Mouse (Mus musculus) testis, adult 2 months (tissue): ENCODE data around the gene Trpv3. TPM values are rescaled to one million over a fixed set of nuclear protein-coding genes. Genes with fewer than 3 reads are reported as not detected.
"Not testable (repeated sequence)": the region's sequence is repeated elsewhere in the genome, so short reads cannot be mapped to it uniquely, and the experiment has no call there.

Experiments
- H3K27ac ChIP-seq: fragments of 200-500 bp; 2 replicates; pipeline ENCODE4 v1.5.1; 2012; ENCODE audit warnings: low read depth, low read length; ENCODE audit not compliant: control insufficient read depth, insufficient read depth
- H3K27me3 ChIP-seq: fragments of 200-500 bp; 2 replicates; pipeline ENCODE4 v1.6.1; 2012; ENCODE audit warnings: mild to moderate bottlenecking, low read length, moderate library complexity; ENCODE audit not compliant: control insufficient read depth, insufficient read depth
- H3K36me3 ChIP-seq: fragments of 200-500 bp; 2 replicates; pipeline ENCODE4 v1.6.1; 2012; ENCODE audit warnings: mild to moderate bottlenecking, low read length; ENCODE audit not compliant: control insufficient read depth, insufficient read depth
- H3K4me1 ChIP-seq: fragments of 200-500 bp; 2 replicates; pipeline ENCODE4 v1.6.1; 2012; ENCODE audit warnings: low read length; ENCODE audit not compliant: control insufficient read depth, insufficient read depth
- H3K4me3 ChIP-seq: fragments of 200-500 bp; 2 replicates; pipeline ENCODE4 v1.5.1; 2012; ENCODE audit warnings: low read depth, mild to moderate bottlenecking, low read length, moderate library complexity, mixed read lengths; ENCODE audit not compliant: control insufficient read depth
- CTCF ChIP-seq: fragments of 200-500 bp; IDR thresholded peaks from 2 replicates; pipeline ENCODE4 v1.5.1; 2012; ENCODE audit warnings: low read depth, mild to moderate bottlenecking, inconsistent platforms, low read length, moderate library complexity; ENCODE audit not compliant: control insufficient read depth, insufficient read depth, insufficient replicate concordance
- POLR2A ChIP-seq: fragments of 200-500 bp; IDR thresholded peaks from 2 replicates; pipeline ENCODE4 v1.6.1; 2012; ENCODE audit warnings: low read depth, mild to moderate bottlenecking, inconsistent platforms, low read length, moderate library complexity; ENCODE audit not compliant: control insufficient read depth
- polyA plus RNA-seq: library from polyadenylated mRNA; depleted of rRNA; stranded (reverse); fragments of >200 nt; gene quantifications from 2 replicates; pipeline ENCODE4 v1.2.3, GENCODE M21; 2012

Gene Trpv3
- polyA plus RNA-seq, 1 experiment, result 0.05 TPM

GRCm38 (mm10) chr11:73284351-73284750, 17.2 kb downstream of the Trpv3 start:
- TF ChIP-seq POLR2A, result no peak
- no peak for TF ChIP-seq CTCF
- H3K4me1 ChIP-seq, result peaks cover 3% of the 10 kb centered on the region; the same call in 1 of the 2 replicates
- H3K4me3 ChIP-seq, result no peak overlapping the region
- no peak overlapping the region for H3K27ac ChIP-seq
- no peaks in the 10 kb centered on the region for H3K27me3 ChIP-seq
- no peaks in the 10 kb centered on the region for H3K36me3 ChIP-seq

GRCm38 (mm10) chr11:73289621-73290020, 22.4 kb downstream of the Trpv3 start:
- no peaks in the 10 kb centered on the region for H3K4me1 ChIP-seq
- no peaks in the 10 kb centered on the region for H3K36me3 ChIP-seq
- H3K27me3 ChIP-seq, result no peaks in the 10 kb centered on the region
- H3K27ac ChIP-seq, result no peak overlapping the region
- TF ChIP-seq POLR2A, result no peak
- TF ChIP-seq CTCF, result no peak
- no peak overlapping the region for H3K4me3 ChIP-seq

GRCm38 (mm10) chr11:73303123-73303522, 35.9 kb downstream of the Trpv3 start:
- H3K27ac ChIP-seq, result no peak overlapping the region
- no peaks in the 10 kb centered on the region for H3K4me1 ChIP-seq
- no peaks in the 10 kb centered on the region for H3K27me3 ChIP-seq
- H3K4me3 ChIP-seq, result no peak overlapping the region
- H3K36me3 ChIP-seq, result no peaks in the 10 kb centered on the region
- no peak for TF ChIP-seq CTCF
- no peak for TF ChIP-seq POLR2A

- Histone ChIP-seq H3K27me3 (no peaks in the 10 kb centered on the region), H3K4me1 (no peaks in the 10 kb centered on the region), H3K27ac (no peak overlapping the region), H3K4me3 (no peak overlapping the region), H3K36me3 (no peaks in the 10 kb centered on the region)
- TF ChIP-seq CTCF (no peak), POLR2A (no peak)
Measured at GRCm38 (mm10) chr11:73315961-73316360, 48.8 kb downstream of the Trpv3 start.

- not testable (repeated sequence) for H3K27ac ChIP-seq, H3K27me3 ChIP-seq, H3K36me3 ChIP-seq, H3K4me1 ChIP-seq, H3K4me3 ChIP-seq
Measured at GRCm38 (mm10) chr11:73318581-73318980, 51.4 kb downstream of the Trpv3 start.

- not testable (repeated sequence) for H3K27ac ChIP-seq, H3K36me3 ChIP-seq, H3K27me3 ChIP-seq, H3K4me3 ChIP-seq, H3K4me1 ChIP-seq
Measured at GRCm38 (mm10) chr11:73321064-73321463, 53.9 kb downstream of the Trpv3 start.

GRCm38 (mm10) chr11:73323906-73324830, 57.0 kb downstream of the Trpv3 start:
- Histone ChIP-seq H3K36me3 (no peaks in the 10 kb centered on the region), H3K27me3 (no peaks in the 10 kb centered on the region), H3K4me3 (no peak overlapping the region), H3K27ac (no peak overlapping the region), H3K4me1 (peaks cover 2% of the 10 kb centered on the region; the same call in 1 of the 2 replicates)
- TF ChIP-seq CTCF (no peak), POLR2A (no peak)
